Mouse (Mus musculus) lung, postnatal 10 days (tissue): ENCODE data around the gene Sdccag8.

ENCODE experiments used
- DNase-seq: peaks from one replicate; pipeline ENCODE4 v3.0.0; 2021

Gene Sdccag8

DNA sequence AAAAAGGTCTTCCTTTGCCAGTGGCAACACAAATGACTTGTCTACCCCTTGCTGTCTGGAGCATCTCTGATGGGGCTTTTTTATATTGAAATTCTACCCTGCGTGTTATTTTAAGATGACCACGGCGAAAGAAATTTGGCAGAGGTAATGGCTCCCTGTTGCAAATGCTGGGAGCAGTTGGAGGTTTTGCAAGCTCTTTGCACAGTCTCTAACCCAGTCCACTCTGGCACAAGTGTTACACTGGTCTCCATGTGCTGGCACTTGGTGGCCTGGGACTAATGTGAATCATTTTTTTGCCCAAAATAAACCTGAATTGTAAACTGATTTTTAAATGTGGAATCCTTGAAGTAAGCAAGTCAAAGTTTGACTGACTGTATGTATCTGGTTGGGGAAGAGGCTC, 199.3 kb downstream of the Sdccag8 start:
- no peak for DNase-seq

GRCm38 (mm10) chr1:177014346-177014745, 199.9 kb downstream of the Sdccag8 start:
- DNase-seq, result peak; percentile 32

GRCm38 (mm10) chr1:177014921-177015439, 200.5 kb downstream of the Sdccag8 start:
- DNase-seq, result no peak

DNA sequence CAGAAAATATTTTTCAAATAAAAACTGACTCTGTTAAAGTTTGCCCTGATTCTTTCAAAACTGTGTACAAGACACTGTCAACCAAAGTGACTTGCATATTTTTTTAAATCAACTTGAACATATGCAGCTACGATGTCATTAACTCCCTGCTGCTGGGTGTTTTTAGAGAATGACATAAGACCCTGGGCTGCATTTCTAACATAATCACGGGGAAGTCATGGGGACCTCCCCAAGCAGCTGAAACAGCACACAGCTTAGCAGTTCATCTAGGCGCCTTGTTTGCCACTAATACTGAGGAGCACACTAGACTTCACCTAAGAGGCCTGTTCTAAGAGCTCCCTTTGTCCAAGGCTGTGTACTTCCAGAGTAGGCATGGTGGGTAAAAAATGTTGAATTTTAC, 201.5 kb downstream of the Sdccag8 start:
- DNase-seq, result no peak

- no peak for DNase-seq
These were observed 202.3 kb downstream of the Sdccag8 start for GRCm38 (mm10) chr1:177016729-177017128.

DNA sequence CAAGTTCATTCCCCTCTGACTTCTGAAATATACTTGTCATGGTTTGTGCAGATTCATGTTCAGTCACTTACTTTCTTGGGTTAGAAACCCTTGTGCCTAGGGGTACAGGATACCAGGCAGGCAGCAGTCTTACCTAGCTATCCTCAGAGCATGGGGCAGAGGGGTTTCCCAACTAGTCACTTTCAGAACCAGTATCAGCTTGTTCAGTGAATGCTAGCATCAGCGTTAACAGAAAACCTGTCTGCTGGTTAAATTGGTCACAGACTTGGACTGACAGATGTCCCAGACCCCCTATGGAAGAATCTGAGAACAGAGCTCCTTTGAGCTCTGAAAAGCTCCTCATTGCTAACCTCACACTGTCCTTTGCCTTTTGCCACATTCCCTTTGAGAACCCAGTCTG, 204.3 kb downstream of the Sdccag8 start:
- no peak for DNase-seq

DNA sequence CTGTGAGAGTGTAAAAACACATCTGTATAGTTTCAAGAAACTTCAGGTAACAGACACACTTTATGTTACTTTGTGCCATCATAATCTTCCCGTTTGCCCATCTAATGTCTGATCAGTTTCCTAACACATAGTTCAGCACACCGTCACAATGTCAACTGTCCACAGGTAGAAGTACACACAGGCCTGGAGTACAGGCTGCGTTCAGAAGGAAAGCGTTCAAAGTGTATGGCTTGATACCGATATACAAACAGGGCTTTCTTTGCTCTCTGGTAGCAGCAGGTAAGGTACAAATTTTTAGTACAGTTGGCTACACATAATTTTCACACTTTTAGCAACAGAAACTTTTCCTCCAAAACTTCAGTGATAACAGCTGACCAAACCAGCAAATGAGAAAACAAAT, 205.2 kb downstream of the Sdccag8 start:
- no peak for DNase-seq

DNA sequence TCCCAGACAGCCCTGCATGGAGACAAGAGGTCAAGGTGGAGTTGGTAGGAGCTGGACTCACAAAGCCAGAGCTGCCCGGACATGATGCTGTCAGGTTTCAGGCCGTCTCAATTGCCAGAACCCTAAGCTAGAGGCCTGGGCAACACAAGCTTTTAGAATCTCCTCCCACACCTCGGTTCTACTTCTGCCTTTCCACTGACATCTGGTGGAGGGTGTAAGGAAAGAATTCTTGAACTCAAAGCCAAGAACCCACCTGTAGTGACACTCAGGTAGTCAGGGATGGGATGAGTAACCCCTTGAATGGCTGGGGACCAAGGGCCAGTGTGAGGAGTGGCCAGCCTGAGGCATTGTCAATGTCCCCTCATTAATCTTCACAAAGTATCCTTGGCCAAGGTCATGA, 208.3 kb downstream of the Sdccag8 start:
- no peak for DNase-seq

- DNase-seq, result no peak
These were observed 213.2 kb downstream of the Sdccag8 start for GRCm38 (mm10) chr1:177027706-177028105.

- no peak for DNase-seq
These were observed 214.6 kb downstream of the Sdccag8 start for GRCm38 (mm10) chr1:177029032-177029431.

- DNase-seq, result no peak
These were observed 216.2 kb downstream of the Sdccag8 start for GRCm38 (mm10) chr1:177030669-177031068.

DNA sequence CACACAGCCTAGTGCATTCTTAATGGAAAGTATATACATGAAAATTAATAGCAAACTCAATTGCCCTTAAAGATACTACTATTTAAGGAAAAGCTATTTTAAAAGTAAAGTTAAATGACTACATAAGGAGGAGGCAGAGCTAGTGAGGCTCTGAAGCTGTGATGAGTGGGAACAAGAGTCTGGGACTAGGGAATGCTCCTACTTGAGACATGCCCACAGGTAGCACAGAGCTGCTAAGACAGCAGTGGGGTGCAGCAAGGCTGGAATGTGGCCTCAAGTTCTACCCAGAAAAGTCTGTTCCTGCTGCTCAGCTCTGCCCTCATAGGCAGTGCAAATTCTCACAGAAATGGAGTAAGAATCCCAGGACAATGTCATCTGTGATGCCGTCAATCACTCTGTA, 216.7 kb downstream of the Sdccag8 start:
- DNase-seq, result no peak

DNA sequence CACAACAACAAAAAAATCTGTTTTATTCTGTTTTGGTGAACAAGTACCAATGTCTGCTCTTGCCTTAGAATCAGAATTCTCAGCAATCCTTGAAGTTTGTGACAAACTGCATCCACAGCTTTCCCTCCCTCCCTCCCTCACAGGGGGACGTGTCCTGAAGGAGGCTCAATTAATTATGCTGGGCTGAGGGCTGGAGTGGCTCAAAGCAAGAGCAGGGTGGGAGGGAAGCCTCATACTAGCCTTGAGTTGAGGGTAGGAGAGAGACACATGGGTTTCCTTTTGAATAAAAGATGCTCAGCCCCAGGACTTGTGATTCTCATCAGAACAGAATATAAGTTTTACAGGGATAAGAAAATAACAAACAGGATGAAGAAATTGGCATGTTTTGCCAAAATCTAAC, 217.8 kb downstream of the Sdccag8 start:
- DNase-seq, result no peak

DNA sequence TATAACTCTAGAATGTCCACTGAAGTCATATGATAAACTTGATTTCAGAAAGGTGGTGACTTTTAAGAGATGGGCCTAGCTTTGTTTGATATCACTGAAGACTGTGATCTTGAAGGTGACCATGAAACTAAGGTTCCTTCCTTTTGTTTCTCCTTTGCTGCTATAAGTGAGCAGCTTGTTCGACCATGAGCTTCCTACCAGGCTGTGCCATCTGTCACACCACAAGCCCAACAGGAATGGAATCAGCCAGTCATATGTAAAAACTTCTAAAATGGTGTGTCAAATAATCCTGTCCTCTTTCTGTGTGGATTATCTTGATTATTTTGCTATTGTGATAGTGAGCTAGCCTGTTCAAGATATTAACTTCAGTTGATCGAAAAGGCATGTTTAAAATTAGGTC, 221.0 kb downstream of the Sdccag8 start:
- DNase-seq, result no peak

DNA sequence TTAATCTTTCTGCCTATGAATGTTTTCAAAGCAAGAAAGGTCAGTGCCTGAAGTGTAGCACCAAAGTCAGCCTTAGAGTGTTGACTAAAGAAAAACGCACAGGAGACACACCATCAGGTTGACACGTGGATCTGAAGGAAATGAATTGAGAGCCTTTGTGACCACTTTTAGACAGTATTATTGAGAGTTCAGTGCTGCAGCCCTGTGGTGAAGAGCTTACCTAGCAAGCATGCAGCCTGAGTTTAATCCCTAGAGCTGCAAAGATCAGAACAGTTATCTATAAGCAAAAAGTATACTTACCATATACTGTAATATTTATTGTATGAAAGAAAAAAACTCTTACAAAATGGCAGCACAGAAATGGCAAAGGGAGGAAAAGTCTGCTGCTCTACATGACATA, 223.9 kb downstream of the Sdccag8 start:
- DNase-seq, result no peak

GRCm38 (mm10) chr1:177039093-177039674, 224.7 kb downstream of the Sdccag8 start:
- DNase-seq, result no peak

DNA sequence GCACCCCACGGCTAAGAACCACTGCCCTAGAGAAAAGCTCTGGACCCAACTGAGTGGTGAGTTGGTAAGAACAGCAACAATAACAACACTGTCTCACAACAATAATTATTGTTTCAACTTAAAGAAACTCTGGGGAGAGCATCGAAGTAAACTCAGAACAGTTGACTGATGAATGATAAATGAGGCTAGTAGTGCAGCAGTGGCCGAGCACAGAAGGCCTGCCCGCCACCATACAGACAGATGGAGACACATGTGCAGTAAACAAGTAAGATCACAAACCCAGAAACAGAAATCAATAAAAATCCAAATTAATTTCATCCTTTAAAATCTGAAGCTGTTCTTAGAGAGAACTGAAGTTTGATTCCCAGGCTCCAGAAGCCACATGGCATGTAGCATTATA, 225.6 kb downstream of the Sdccag8 start:
- no peak for DNase-seq

- DNase-seq, result no peak
These were observed 231.4 kb downstream of the Sdccag8 start for GRCm38 (mm10) chr1:177045885-177046284.

GRCm38 (mm10) chr1:177046963-177047362, 232.5 kb downstream of the Sdccag8 start:
- no peak for DNase-seq

DNA sequence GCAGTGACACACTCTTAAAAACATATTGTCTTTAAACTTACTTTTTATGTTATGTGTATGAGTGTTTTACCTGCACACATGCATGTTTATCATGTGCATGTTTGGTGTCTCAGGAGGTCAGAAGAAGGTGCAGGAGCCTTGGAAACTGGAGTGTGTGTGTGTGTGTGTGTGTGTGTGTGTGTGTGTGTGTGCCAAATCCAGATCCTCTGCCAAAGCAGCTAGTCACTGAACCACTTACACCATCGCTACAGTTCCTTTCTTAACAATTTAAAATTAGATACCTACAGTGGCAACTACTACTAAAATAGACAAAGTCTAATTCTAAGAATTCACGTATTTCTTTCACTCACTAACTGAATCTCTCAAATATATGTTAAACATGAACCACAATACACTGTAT, 234.3 kb downstream of the Sdccag8 start:
- DNase-seq, result no peak

GRCm38 (mm10) chr1:177051366-177051963, 237.0 kb downstream of the Sdccag8 start:
- no peak for DNase-seq

DNA sequence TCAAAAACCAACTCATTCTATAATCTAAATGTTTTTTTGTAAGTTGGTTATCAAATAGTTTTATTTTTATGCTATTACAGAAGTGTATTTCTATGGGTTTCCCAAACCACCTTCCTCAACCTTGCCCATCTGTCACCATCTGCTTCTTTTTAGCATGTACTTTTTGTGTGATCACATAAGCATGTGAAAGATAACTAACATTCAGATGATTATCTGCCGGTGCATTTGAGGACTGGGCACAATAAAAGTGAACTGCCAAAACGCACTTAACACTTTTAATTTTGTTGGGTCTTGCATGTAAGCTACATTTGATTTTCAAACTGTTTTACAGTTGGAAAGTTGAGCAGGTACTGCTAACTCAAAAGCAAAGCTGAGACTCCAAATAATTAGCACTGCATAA, 240.4 kb downstream of the Sdccag8 start:
- no peak for DNase-seq

DNA sequence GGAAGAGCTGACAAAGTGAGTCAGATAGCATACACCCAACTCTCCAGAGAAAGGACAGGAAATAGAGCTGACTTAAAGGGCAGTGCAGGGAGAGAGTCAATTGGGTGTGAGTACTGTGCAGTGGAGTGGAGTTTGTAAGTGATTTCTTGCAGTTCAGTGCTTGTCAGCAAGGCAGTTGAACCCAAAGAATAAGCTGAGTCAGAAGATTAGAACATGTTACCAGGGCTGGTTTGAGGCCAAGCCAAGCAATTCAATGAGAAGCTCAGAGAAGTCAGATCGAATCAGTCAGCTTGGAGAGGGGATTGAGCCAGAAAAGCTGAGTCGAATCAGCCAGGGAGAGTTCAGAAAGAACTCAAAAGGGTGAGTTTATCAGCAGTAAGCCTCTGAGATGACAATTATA, 247.3 kb downstream of the Sdccag8 start:
- no peak for DNase-seq

- DNase-seq, result no peak
These were observed 251.3 kb downstream of the Sdccag8 start for GRCm38 (mm10) chr1:177065732-177066131.

GRCm38 (mm10) chr1:177067123-177067646, 252.7 kb downstream of the Sdccag8 start:
- DNase-seq, result no peak
